Mouse (Mus musculus): ENCODE measurements around the gene Itih5. TPM values are rescaled to one million over a fixed set of nuclear protein-coding genes. Genes with fewer than 3 reads are reported as not detected.

Gene Itih5
- 5.7 and 11.8 TPM in 2 replicates for polyA plus RNA-seq (2012; rRNA removed)

DNA sequence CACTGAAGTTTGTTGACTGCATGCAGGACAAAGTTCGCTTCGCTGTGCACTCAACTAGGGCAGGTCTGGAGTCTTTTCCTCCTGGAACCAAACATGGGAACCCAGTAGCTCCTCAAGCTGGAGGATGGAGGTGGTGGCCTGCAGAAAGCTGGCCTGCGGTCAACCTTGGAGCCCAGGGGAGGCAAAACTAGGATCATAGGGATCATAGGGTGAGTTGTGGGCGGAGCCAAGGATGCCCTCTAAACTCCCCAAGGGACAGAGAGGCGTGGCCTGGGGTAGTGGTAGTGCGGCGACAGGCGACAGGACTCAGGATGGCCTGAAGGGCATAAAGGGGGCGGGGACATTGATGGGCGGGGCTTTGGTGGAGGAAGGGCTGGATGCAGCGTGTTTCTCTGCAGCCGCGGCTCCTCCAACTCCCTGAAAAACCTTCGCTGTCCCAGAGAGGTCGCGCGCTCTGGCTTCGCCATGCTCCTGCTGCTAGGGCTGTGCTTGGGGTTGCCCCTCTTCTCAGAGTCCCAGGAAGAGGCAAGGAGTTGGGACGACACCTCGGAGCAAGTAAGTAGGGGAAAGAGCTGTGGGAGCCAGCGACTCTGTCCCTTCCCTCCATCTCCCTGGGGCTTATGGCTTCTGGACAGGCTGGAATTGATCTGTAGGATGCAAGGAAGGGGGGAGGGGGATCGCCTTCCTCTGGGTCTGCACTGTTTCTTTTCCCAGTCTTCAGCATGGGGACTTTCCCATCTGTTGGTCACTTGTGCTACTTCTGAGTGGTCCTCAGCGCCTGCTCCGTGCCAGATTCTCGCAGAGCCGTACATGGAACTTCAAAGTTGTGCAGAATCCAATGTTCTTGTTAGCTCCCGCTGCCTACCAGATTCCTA is at the start of gene Itih5:
Gene Itih5, plus strand, starts transcription at position 371 of the 875 bp plus-strand sequence.
- WGBS: 3% methylated on average over 27 of the region's 27 CpGs
- peak; percentile 69 for DNase-seq (ENCODE audit: low read depth, low spot score)

DNA sequence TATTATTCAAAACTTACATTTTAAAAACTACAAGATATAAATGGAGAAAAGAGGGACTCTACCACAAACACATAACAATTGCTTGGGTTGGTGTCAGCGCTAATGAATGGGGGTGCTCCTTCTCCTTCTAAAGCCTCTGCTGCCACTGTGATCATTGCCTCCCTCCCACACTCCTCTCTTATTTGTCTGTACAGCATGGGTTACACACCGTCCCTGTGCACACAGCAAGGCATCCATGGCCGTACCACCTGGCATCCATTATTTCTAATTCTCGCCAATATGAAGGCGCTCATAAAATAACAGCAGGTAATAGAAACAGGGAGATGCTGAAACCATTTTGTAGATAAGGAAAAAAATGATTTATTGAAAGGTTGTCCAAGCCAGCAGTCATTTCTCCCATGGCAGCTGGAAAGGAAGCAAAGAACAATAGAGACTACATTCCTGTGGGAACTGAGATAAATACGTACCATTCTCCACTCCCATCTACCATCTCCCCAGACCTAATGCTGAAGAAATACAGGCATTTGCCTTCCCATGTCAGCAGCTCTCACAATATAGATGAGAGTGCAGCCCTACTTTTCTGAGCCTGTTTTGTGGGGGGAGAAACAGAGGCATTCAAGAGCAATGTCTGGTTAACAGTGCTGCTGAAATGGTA is 44.7 kb upstream of the Itih5 start:
- WGBS: 73% methylated on average over 6 of the region's 6 CpGs
- no peak for DNase-seq (ENCODE audit: low read depth, low spot score)

DNA sequence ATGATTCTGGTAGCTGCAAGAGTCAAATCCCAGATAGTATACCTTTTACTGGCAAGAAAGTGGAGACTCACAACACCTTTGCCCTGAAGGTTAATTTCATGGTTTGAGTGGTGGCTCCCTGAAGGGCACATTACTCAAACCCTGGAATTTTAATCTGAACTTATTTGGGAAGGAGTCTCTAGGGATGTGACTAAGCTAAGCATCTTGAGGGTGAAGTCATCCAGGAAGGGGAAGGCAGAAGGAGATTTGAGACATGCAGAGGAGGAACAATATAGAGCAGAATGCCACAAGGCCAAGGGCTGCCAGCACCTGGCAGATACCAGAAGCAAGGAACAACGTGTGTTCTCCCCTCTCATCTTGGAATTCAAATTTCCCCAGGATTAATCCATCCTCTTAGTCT is 34.6 kb upstream of the Itih5 start:
- no peak for DNase-seq (ENCODE audit: low read depth, low spot score)
- 63% methylated on average over 1 of the region's 1 CpGs for WGBS

- DNase-seq (ENCODE audit: low read depth, low spot score): no peak
- 71% methylated on average over 8 of the region's 8 CpGs for WGBS
Measured at GRCm38 (mm10) chr2:10119276-10119675, 34.1 kb upstream of the Itih5 start.

GRCm38 (mm10) chr2:10121826-10122225 is 31.5 kb upstream of the Itih5 start:
- DNase-seq (ENCODE audit: low read depth, low spot score): no peak
- WGBS: 47% methylated on average over 3 of the region's 3 CpGs

- no peak for DNase-seq (ENCODE audit: low read depth, low spot score)
- 65% methylated on average over 4 of the region's 4 CpGs for WGBS
Measured at GRCm38 (mm10) chr2:10126122-10126521, 27.2 kb upstream of the Itih5 start.

- WGBS: 86% methylated on average over 5 of the region's 5 CpGs
- no peak for DNase-seq (ENCODE audit: low read depth, low spot score)
Measured at GRCm38 (mm10) chr2:10127471-10127870, 25.9 kb upstream of the Itih5 start.

- no peak for DNase-seq (ENCODE audit: low read depth, low spot score)
- WGBS: 33% methylated on average over 4 of the region's 4 CpGs
Measured at GRCm38 (mm10) chr2:10128571-10128970, 24.8 kb upstream of the Itih5 start.

DNA sequence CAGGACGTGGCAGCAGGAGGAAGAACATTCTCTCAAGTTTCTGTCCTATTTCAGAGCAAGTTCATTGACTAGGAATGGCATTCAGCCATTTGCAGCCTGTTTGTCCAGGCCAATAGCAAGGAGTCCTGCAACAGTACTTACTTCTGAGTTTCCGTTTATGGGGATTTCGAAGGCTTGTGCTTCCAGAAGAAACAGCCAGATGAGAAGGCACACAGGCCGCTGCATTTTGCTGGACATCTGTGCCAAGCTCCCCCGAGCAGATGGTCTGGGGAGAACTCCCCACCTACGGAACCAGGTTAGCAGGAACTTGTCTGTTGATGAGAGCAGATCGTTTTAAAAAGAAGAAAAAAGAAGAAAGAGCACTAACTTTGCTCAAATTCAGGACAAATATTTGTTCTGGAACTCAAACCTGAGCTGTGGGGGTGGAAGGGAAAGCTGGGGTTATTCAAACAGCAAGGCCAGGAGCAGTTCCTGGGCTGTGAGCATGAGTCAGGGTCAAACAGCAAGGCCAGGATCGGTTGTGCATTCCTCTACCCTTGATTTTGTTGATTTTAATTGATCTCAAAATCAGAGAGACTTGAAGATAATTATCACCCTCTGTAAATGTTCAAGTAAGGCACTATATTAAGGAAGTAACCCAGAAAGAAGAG is 22.9 kb upstream of the Itih5 start:
- DNase-seq (ENCODE audit: low read depth, low spot score): no peak
- WGBS: 29% methylated on average over 8 of the region's 8 CpGs

GRCm38 (mm10) chr2:10131296-10131695 is 22.1 kb upstream of the Itih5 start, which contains the start of gene Itih2:
Gene Itih2 (minus strand): TSS chr2:10131396.
- WGBS: 71% methylated on average over 4 of the region's 4 CpGs
- DNase-seq (ENCODE audit: low read depth, low spot score): no peak

- no peak for DNase-seq (ENCODE audit: low read depth, low spot score)
- WGBS: 96% methylated on average over 1 of the region's 1 CpGs
Measured at GRCm38 (mm10) chr2:10132128-10132527, 21.2 kb upstream of the Itih5 start.

DNA sequence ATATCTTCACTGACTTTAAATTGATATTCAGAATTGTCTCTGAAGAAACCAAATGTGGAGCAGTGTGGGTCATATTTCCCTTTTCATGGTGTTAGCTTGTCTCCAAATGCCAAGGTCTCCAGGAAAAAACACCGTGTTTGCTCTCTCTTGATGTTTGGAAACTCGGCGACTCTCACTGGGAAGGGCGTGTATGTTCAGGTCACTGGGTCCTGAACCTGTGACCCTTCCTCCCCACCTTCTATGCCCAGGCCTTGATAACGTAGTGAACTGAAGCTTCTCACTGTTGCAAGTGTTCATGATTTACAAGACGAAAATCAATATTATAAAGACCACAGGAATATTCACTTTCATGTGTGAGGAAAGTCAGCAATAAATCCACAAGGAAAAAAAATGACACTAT is 19.4 kb upstream of the Itih5 start:
- 43% methylated on average over 6 of the region's 6 CpGs for WGBS
- no peak for DNase-seq (ENCODE audit: low read depth, low spot score)

- 58% methylated on average over 2 of the region's 2 CpGs for WGBS
- no peak for DNase-seq (ENCODE audit: low read depth, low spot score)
Measured at GRCm38 (mm10) chr2:10137320-10137719, 16.1 kb upstream of the Itih5 start.

DNA sequence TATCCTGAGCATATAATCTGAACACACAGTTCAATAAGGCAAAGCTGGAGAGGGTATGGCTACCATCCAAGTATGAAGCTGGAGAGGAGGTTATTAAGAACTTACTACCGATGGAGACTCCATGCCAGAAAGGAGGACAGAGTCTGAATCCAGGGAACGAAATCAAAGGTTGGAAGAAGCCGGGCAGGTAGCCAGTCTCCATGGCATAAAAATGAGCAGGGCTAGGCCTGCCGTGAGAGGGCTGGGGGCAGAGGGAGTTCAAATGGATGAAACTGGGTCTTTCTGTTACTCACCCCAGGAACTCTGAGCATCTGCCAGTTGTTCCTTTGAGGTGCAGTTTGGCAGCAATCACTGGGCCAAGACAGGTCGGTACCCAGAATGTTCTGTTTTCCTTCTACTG is 12.9 kb upstream of the Itih5 start:
- WGBS: 39% methylated on average over 5 of the region's 5 CpGs
- no peak for DNase-seq (ENCODE audit: low read depth, low spot score)

- DNase-seq (ENCODE audit: low read depth, low spot score): peak; percentile 82
- 36% methylated on average over 8 of the region's 8 CpGs for WGBS
Measured at GRCm38 (mm10) chr2:10142472-10143454, 10.6 kb upstream of the Itih5 start.

- WGBS: 15% methylated on average over 6 of the region's 6 CpGs
- DNase-seq (ENCODE audit: low read depth, low spot score): no peak
Measured at GRCm38 (mm10) chr2:10145514-10145913, 7.9 kb upstream of the Itih5 start.

DNA sequence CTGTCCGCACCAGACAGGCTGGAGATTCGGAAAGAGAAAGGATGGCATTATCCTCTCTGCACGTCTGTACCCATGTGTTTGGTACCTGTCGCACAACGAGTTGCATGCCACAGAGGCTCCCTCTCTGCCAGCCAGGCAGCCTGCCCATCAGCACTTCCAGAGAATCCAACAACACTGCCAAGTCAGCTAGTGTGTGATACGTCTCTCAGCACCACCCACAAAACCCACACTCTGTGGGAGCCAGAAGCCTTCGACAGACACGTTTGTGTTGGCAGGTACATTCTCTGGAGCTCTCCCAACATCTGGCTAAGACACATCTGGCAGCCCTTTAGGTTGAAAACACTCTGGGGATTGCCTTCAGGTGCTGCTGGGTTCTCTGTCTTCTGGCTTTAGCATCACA is 6.2 kb upstream of the Itih5 start:
- no peak for DNase-seq (ENCODE audit: low read depth, low spot score)
- 70% methylated on average over 8 of the region's 8 CpGs for WGBS

GRCm38 (mm10) chr2:10152590-10152989 is 781 bp upstream of the Itih5 start:
- no peak for DNase-seq (ENCODE audit: low read depth, low spot score)
- 69% methylated on average over 5 of the region's 5 CpGs for WGBS

DNA sequence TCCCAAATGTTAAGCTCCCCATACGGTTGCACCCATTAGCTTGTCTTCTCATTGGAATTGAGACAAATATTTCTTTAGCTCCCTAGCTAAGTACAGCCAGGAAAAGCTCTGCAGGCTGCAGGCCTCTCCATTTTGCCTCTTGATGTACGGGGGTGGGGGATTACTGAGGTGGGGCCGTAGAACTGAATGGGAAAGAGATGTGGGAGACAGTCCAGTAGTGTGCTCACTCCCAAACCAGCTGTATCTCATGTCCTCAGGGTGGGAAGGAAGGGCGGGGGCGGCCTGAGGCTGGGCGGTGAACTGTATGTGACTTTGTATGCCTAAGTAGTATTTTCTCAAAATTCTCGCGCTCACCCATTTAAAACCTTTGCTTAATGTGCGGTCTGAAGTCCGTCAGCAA is 3.8 kb downstream of the Itih5 start:
- WGBS: 67% methylated on average over 10 of the region's 10 CpGs
- DNase-seq (ENCODE audit: low read depth, low spot score): no peak
